Mouse (Mus musculus) myocyte (in vitro differentiated cells): ENCODE measurements around the gene Ube2z.

Source experiments
- CEBPB ChIP-seq: IDR thresholded peaks from 2 replicates; pipeline ENCODE4 v1.6.1; 2011; ENCODE audit warnings: mild to moderate bottlenecking, moderate library complexity; ENCODE audit not compliant: poor library complexity, insufficient read depth, severe bottlenecking
- MAX ChIP-seq: IDR thresholded peaks from one replicate; pipeline ENCODE4 v1.6.1; 2011; ENCODE audit warnings: low read depth, mild to moderate bottlenecking, control low read depth
- MYOG ChIP-seq, 3 experiments: IDR thresholded peaks; one replicate each; pipeline ENCODE4 v1.6.1; 2011; ENCODE audit warnings: control low read depth in 2 of 3, low read depth in 2 of 3, mild to moderate bottlenecking in 2 of 3; ENCODE audit not compliant: insufficient read length in 2 of 3, control insufficient read depth in 1 of 3, insufficient read depth in 1 of 3
- POLR2A ChIP-seq: IDR thresholded peaks from one replicate; pipeline ENCODE4 v1.6.1; 2011; ENCODE audit warnings: low read depth, mild to moderate bottlenecking, control low read depth, moderate library complexity; ENCODE audit not compliant: insufficient read length
- POLR2AphosphoS2 ChIP-seq: IDR thresholded peaks from one replicate; pipeline ENCODE4 v1.6.1; 2011; ENCODE audit warnings: low read depth, control low read depth; ENCODE audit not compliant: insufficient read length
- REST ChIP-seq: IDR thresholded peaks from one replicate; pipeline ENCODE4 v1.6.1; 2011; ENCODE audit warnings: mild to moderate bottlenecking, control low read depth, moderate library complexity; ENCODE audit not compliant: insufficient read depth, insufficient read length
- TCF12 ChIP-seq: IDR thresholded peaks from one replicate; pipeline ENCODE4 v1.6.1; 2011; ENCODE audit warnings: mild to moderate bottlenecking, control low read depth; ENCODE audit not compliant: poor library complexity, insufficient read depth, severe bottlenecking
- TCF3 ChIP-seq: IDR thresholded peaks from one replicate; pipeline ENCODE4 v1.6.1; 2011; ENCODE audit warnings: low read depth, control low read depth; ENCODE audit not compliant: insufficient read length
- USF1 ChIP-seq: IDR thresholded peaks from one replicate; pipeline ENCODE4 v1.6.1; 2011; ENCODE audit warnings: low read depth, mild to moderate bottlenecking, control low read depth, moderate library complexity

DNA sequence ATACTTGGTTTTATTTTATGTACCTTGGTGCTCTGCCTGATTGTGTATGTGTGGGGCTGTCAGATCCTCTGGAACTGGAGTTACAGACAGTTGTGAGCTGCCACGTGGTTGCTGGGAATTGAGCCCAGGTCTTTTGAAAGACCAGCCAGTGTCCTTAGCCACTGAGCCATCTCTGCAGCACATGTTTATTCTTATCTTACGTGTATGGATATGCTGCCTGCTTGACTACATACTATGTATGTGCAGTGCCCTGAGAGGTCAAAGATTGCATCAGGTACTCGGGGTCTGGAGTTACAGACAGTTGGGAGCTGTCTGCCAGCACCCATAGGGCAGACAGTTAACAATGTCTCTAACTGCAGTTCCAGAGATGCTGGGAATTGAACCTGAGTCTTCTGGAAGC is 17.5 kb upstream of the Ube2z start:
- TF ChIP-seq MAX (no peak), POLR2AphosphoS2 (no peak), TCF12 (no peak), USF1 (no peak), POLR2A (no peak), CEBPB (no peak), MYOG (IDR thresholded peaks at IDR 0.05; ENCODE audit: control insufficient read depth in 1 of 3, insufficient read depth in 1 of 3, insufficient read length in 2 of 3, low read depth in 2 of 3) (no peak), TCF3 (no peak), REST (no peak)
